Mouse (Mus musculus) CH12.LX (cell line): Measurements from ENCODE around the gene Grb10. TPM values are rescaled to one million over a fixed set of nuclear protein-coding genes. Genes with fewer than 3 reads are reported as not detected.
A peak's percentile ranks its signal among the peaks of the same experiment; 100 is the strongest.

ENCODE experiments used
- DNase-seq: peaks from one replicate; pipeline ENCODE4 v3.0.0-alpha.2; 2013; ENCODE audit errors: extremely low read depth
- H3K27ac ChIP-seq: 2 replicates; pipeline ENCODE4 v1.5.1; 2012; ENCODE audit warnings: low read depth, mild to moderate bottlenecking, control low read depth, moderate library complexity; ENCODE audit not compliant: insufficient read depth
- H3K27me3 ChIP-seq: replicated peaks from 2 replicates; pipeline ENCODE3; 2012; ENCODE audit warnings: inconsistent platforms
- H3K36me3 ChIP-seq, 2 experiments: replicated peaks in 1 of 2; 2 replicates each; pipeline versions ENCODE3 to v1.6.1; 2012; ENCODE audit warnings: inconsistent platforms in 1 of 2, low read length in 1 of 2, mild to moderate bottlenecking in 1 of 2, mixed read lengths in 1 of 2, moderate library complexity in 1 of 2; ENCODE audit not compliant: control insufficient read depth in 1 of 2, insufficient read depth in 1 of 2
- H3K4me1 ChIP-seq, 2 experiments: 2 replicates each; pipeline ENCODE4 v1.6.1; 2012; ENCODE audit warnings: inconsistent platforms in 1 of 2, moderate library complexity in 1 of 2; ENCODE audit not compliant: insufficient read depth in 2 of 2, control insufficient read depth in 1 of 2
- H3K4me2 ChIP-seq: 2 replicates; pipeline ENCODE4 v1.6.1; 2012; ENCODE audit warnings: low read depth, mild to moderate bottlenecking, control low read depth; ENCODE audit not compliant: poor library complexity, insufficient read depth, severe bottlenecking
- H3K4me3 ChIP-seq, 3 experiments: fragments of 150-350 bp in 1 of 3; sonication (generic) in 1 of 3; replicated peaks in 1 of 3; 2 replicates each; pipeline versions ENCODE3 to v1.5.1; 2011 to 2012; ENCODE audit warnings: low read depth in 2 of 3, low read length in 2 of 3, mild to moderate bottlenecking in 2 of 3, moderate library complexity in 2 of 3, control low read depth in 1 of 3, improper control_type of control experiment in 1 of 3, inconsistent platforms in 1 of 3, mixed read lengths in 1 of 3; ENCODE audit not compliant: poor library complexity in 1 of 3
- H3K79me2 ChIP-seq: replicated peaks from 2 replicates; pipeline ENCODE4 v1.6.1; 2012; ENCODE audit warnings: mild to moderate bottlenecking, moderate library complexity; ENCODE audit not compliant: control insufficient read depth, poor library complexity, insufficient read depth, severe bottlenecking; ENCODE audit errors: extremely low read depth
- H3K9ac ChIP-seq: 2 replicates; pipeline ENCODE4 v1.6.1; 2012; ENCODE audit warnings: low read depth, mild to moderate bottlenecking, control low read depth, moderate library complexity; ENCODE audit not compliant: insufficient read depth
- H3K9me3 ChIP-seq: replicated peaks from 2 replicates; pipeline ENCODE3; 2012; ENCODE audit warnings: low read length, inconsistent platforms, mixed read lengths
- CTCF ChIP-seq, 2 experiments: IDR thresholded peaks in 1 of 2; conservative IDR thresholded peaks in 1 of 2; 2 replicates each; pipeline ENCODE4 v1.5.1; 2011 to 2012; ENCODE audit warnings: low read depth in 2 of 2, low read length in 2 of 2, improper control_type of control experiment in 1 of 2, inconsistent platforms in 1 of 2, mild to moderate bottlenecking in 1 of 2, moderate library complexity in 1 of 2
- EP300 ChIP-seq: IDR thresholded peaks from 2 replicates; pipeline ENCODE4 v1.6.1; 2011; ENCODE audit warnings: low read length, improper control_type of control experiment
- ETS1 ChIP-seq: conservative IDR thresholded peaks from 2 replicates; pipeline ENCODE4 v1.6.1; 2012; ENCODE audit warnings: low read depth, mild to moderate bottlenecking, inconsistent platforms, low read length, improper control_type of control experiment, moderate library complexity
- GABPA ChIP-seq: IDR thresholded peaks from 2 replicates; pipeline ENCODE4 v1.6.1; 2012; ENCODE audit warnings: low read depth, low read length, improper control_type of control experiment, inconsistent platforms; ENCODE audit not compliant: insufficient replicate concordance
- JUN ChIP-seq: IDR thresholded peaks from 2 replicates; pipeline ENCODE4 v1.6.1; 2011; ENCODE audit warnings: low read depth, mild to moderate bottlenecking, low read length, improper control_type of control experiment, moderate library complexity; ENCODE audit not compliant: insufficient read depth
- MAFK ChIP-seq: IDR thresholded peaks from 2 replicates; pipeline ENCODE4 v1.6.1; 2011; ENCODE audit warnings: low read length, improper control_type of control experiment; ENCODE audit not compliant: insufficient replicate concordance
- MAZ ChIP-seq: IDR thresholded peaks from 2 replicates; pipeline ENCODE4 v1.6.1; 2012; ENCODE audit warnings: low read depth, mild to moderate bottlenecking, inconsistent platforms, low read length, improper control_type of control experiment, moderate library complexity
- MEF2A ChIP-seq: IDR thresholded peaks from 2 replicates; pipeline ENCODE4 v1.6.1; 2014; ENCODE audit warnings: low read depth, mild to moderate bottlenecking, inconsistent platforms, low read length, improper control_type of control experiment, borderline replicate concordance
- MYC ChIP-seq: IDR thresholded peaks from 2 replicates; pipeline ENCODE4 v1.6.1; 2011; ENCODE audit warnings: low read depth, mild to moderate bottlenecking, improper control_type of control experiment, low read length
- PAX5 ChIP-seq: IDR thresholded peaks from 2 replicates; pipeline ENCODE4 v1.6.1; 2012; ENCODE audit warnings: low read length, inconsistent platforms, mixed read lengths
- POLR2A ChIP-seq: IDR thresholded peaks from 2 replicates; pipeline ENCODE4 v1.6.1; 2011; ENCODE audit warnings: low read depth, mild to moderate bottlenecking, improper control_type of control experiment, low read length
- RCOR1 ChIP-seq: conservative IDR thresholded peaks from 2 replicates; pipeline ENCODE4 v1.6.1; 2012; ENCODE audit warnings: low read depth, mild to moderate bottlenecking, inconsistent platforms, low read length, improper control_type of control experiment
- UBTF ChIP-seq: IDR thresholded peaks from 2 replicates; pipeline ENCODE4 v1.6.1; 2012; ENCODE audit warnings: low read depth, mild to moderate bottlenecking, inconsistent platforms, low read length, improper control_type of control experiment, moderate library complexity
- USF1 ChIP-seq: IDR thresholded peaks from 2 replicates; pipeline ENCODE4 v1.6.1; 2014; ENCODE audit warnings: low read depth, mild to moderate bottlenecking, inconsistent platforms, low read length, improper control_type of control experiment
- USF2 ChIP-seq: conservative IDR thresholded peaks from 2 replicates; pipeline ENCODE4 v1.6.1; 2011; ENCODE audit warnings: low read depth, low read length, improper control_type of control experiment
- ZKSCAN1 ChIP-seq: IDR thresholded peaks from 2 replicates; pipeline ENCODE4 v1.6.1; 2012; ENCODE audit warnings: low read depth, inconsistent platforms, low read length, improper control_type of control experiment, borderline replicate concordance
- ZMIZ1 ChIP-seq: IDR thresholded peaks from 2 replicates; pipeline ENCODE4 v1.6.1; 2012; ENCODE audit warnings: low read depth, mild to moderate bottlenecking, inconsistent platforms, low read length, improper control_type of control experiment
- dilution Hi-C: fragments of 300-500 bp; cut with MboI; formaldehyde crosslinking; loops from 2 replicates; pipeline ENCODE4 v1.14.3; 2020; ENCODE audit warnings: low sequenced_read_pairs; ENCODE audit not compliant: extremely low pct_unique_long_range_greater_than_20kb, extremely low pct_ligation_motif_present
- in situ Hi-C: fragments of 300-500 bp; cut with MboI; formaldehyde crosslinking; loops from 3 replicates; pipeline ENCODE4 v1.14.3; 2019; ENCODE audit warnings: low sequenced_read_pairs, low pct_ligation_motif_present, low pct_unique_long_range_greater_than_20kb, mixed read lengths
- polyA plus RNA-seq: library from polyadenylated mRNA; unstranded; fragments of >175 nt; gene quantifications from 2 replicates; pipeline ENCODE4 v1.2.1, GENCODE M21; 2012; ENCODE audit warnings: low read depth; ENCODE audit not compliant: insufficient read length
- total RNA-seq, 2 experiments: library from RNA; depleted of rRNA; stranded (reverse); fragments of 300-350 nt in 1 of 2; fragments of >200 nt in 1 of 2; gene quantifications; 2 replicates each; pipeline ENCODE4 v1.2.3; 2012 to 2014

Gene Grb10
- total and polyA plus RNA-seq, 3 experiments = 38.4 to 189 (median 137) TPM

GRCm38 (mm10) chr11:11953364-11954114 is 84.9 kb downstream of the Grb10 start:
- TF ChIP-seq RCOR1 (no peak), USF2 (no peak), PAX5 (no peak), JUN (no peak), CTCF (conservative IDR thresholded peaks at IDR 0.05 in 1 of 2, IDR thresholded peaks at IDR 0.05 in 1 of 2; ENCODE audit: low read depth in 2 of 2, low read length in 2 of 2) (no peak), MYC (no peak), MEF2A (no peak), ETS1 (no peak), EP300 (no peak), ZMIZ1 (no peak), POLR2A (no peak), MAFK (no peak)
- Histone ChIP-seq H3K36me3 (peaks cover 5 to 40% of the 10 kb centered on the region in 2 experiments), H3K4me1 (peaks cover 53 to 91% of the 10 kb centered on the region in 2 experiments), H3K27me3 (no peaks in the 10 kb centered on the region), H3K9me3 (no peaks in the 10 kb centered on the region), H3K79me2 (no peaks in the 10 kb centered on the region), H3K4me2 (no peak overlapping the region), H3K27ac (peak overlapping the region; percentile 47; the same call in 1 of the 2 replicates), H3K4me3 (no peak overlapping the region), H3K9ac (no peak overlapping the region)
- DNase-seq = no peak
- dilution Hi-C loops = loop anchor here (25.0 kb wide), 1 partner anchor 141 kb away; the partner anchor contains the start of gene Fignl1
- in situ Hi-C loops = loop anchor here (25.0 kb wide), 1 partner anchor 266 kb away; the partner anchor contains the start of gene Ikzf1

GRCm38 (mm10) chr11:11952569-11952968 is 85.9 kb downstream of the Grb10 start:
- no peaks in the 10 kb centered on the region for H3K27me3 ChIP-seq
- H3K36me3 ChIP-seq = peaks cover 5 to 40% of the 10 kb centered on the region in 2 experiments
- peak overlapping the region; percentile 2; the same call in 1 of the 2 replicates for H3K9ac ChIP-seq
- dilution Hi-C loops (loop anchor here (25.0 kb wide), 1 partner anchor 140 kb away; the partner anchor contains the start of gene Fignl1), in situ Hi-C loops (loop anchor here (25.0 kb wide), 1 partner anchor 265 kb away; the partner anchor contains the start of gene Ikzf1)
- H3K27ac ChIP-seq = peak overlapping the region; percentile 43
- no peaks in the 10 kb centered on the region; the same call in 1 of the 2 replicates for H3K79me2 ChIP-seq
- TF ChIP-seq USF1 (no peak), MAZ (no peak), GABPA (no peak), UBTF (no peak), RCOR1 (no peak), CTCF (conservative IDR thresholded peaks at IDR 0.05 in 1 of 2, IDR thresholded peaks at IDR 0.05 in 1 of 2; ENCODE audit: low read depth in 2 of 2, low read length in 2 of 2) (no peak), ZKSCAN1 (no peak)
- no peak for DNase-seq
- H3K4me1 ChIP-seq = peaks cover 50 to 91% of the 10 kb centered on the region in 2 experiments
- H3K9me3 ChIP-seq = no peaks in the 10 kb centered on the region
- H3K4me2 ChIP-seq = no peak overlapping the region
- H3K4me3 ChIP-seq = no peak overlapping the region
